Mouse (Mus musculus) testis, adult 2 months (tissue): ENCODE data around the gene Ctdspl2. TPM values are rescaled to one million over a fixed set of nuclear protein-coding genes. Genes with fewer than 3 reads are reported as not detected.
"Not testable (repeated sequence)": the region's sequence is repeated elsewhere in the genome, so short reads cannot be mapped to it uniquely, and the experiment has no call there.

Experiments
- H3K27ac ChIP-seq: fragments of 200-500 bp; 2 replicates; pipeline ENCODE4 v1.5.1; 2012; ENCODE audit warnings: low read depth, low read length; ENCODE audit not compliant: control insufficient read depth, insufficient read depth
- H3K27me3 ChIP-seq: fragments of 200-500 bp; 2 replicates; pipeline ENCODE4 v1.6.1; 2012; ENCODE audit warnings: mild to moderate bottlenecking, low read length, moderate library complexity; ENCODE audit not compliant: control insufficient read depth, insufficient read depth
- H3K36me3 ChIP-seq: fragments of 200-500 bp; 2 replicates; pipeline ENCODE4 v1.6.1; 2012; ENCODE audit warnings: mild to moderate bottlenecking, low read length; ENCODE audit not compliant: control insufficient read depth, insufficient read depth
- H3K4me1 ChIP-seq: fragments of 200-500 bp; 2 replicates; pipeline ENCODE4 v1.6.1; 2012; ENCODE audit warnings: low read length; ENCODE audit not compliant: control insufficient read depth, insufficient read depth
- H3K4me3 ChIP-seq: fragments of 200-500 bp; 2 replicates; pipeline ENCODE4 v1.5.1; 2012; ENCODE audit warnings: low read depth, mild to moderate bottlenecking, low read length, moderate library complexity, mixed read lengths; ENCODE audit not compliant: control insufficient read depth
- CTCF ChIP-seq: fragments of 200-500 bp; IDR thresholded peaks from 2 replicates; pipeline ENCODE4 v1.5.1; 2012; ENCODE audit warnings: low read depth, mild to moderate bottlenecking, inconsistent platforms, low read length, moderate library complexity; ENCODE audit not compliant: control insufficient read depth, insufficient read depth, insufficient replicate concordance
- POLR2A ChIP-seq: fragments of 200-500 bp; IDR thresholded peaks from 2 replicates; pipeline ENCODE4 v1.6.1; 2012; ENCODE audit warnings: low read depth, mild to moderate bottlenecking, inconsistent platforms, low read length, moderate library complexity; ENCODE audit not compliant: control insufficient read depth
- polyA plus RNA-seq: library from polyadenylated mRNA; depleted of rRNA; stranded (reverse); fragments of >200 nt; gene quantifications from 2 replicates; pipeline ENCODE4 v1.2.3, GENCODE M21; 2012; rRNA removed

Gene Ctdspl2
- 11.2 and 14.1 TPM in 2 replicates for polyA plus RNA-seq

GRCm38 (mm10) chr2:121955765-121956223 is at the start of gene Ctdspl2, which contains the start of gene Mageb3:
TSS of gene Ctdspl2 (plus strand) at chr2:121956001.
TSS of gene Mageb3 (minus strand) at chr2:121956092.
- peak; percentile 96 for TF ChIP-seq POLR2A
- TF ChIP-seq CTCF: no peak
- H3K27me3 ChIP-seq: no peaks in the 10 kb centered on the region
- H3K36me3 ChIP-seq: no peaks in the 10 kb centered on the region; the same call in none of the 2 replicates
- H3K4me1 ChIP-seq: peaks cover 3% of the 10 kb centered on the region
- peak within 1 kb of the TSS; percentile 100 for H3K27ac ChIP-seq
- H3K4me3 ChIP-seq: peak within 1 kb of the TSS; percentile 98

- no peak overlapping the region for H3K27ac ChIP-seq
- TF ChIP-seq POLR2A (no peak), CTCF (no peak)
- no peaks in the 10 kb centered on the region for H3K4me1 ChIP-seq
- H3K27me3 ChIP-seq: no peaks in the 10 kb centered on the region
- no peak overlapping the region for H3K4me3 ChIP-seq
- peaks cover 2% of the 10 kb centered on the region for H3K36me3 ChIP-seq
Measured at GRCm38 (mm10) chr2:121909975-121910374, 45.8 kb upstream of the Ctdspl2 start.

- peaks cover 2% of the 10 kb centered on the region; the same call in 1 of the 2 replicates for H3K36me3 ChIP-seq
- H3K27ac ChIP-seq: no peak overlapping the region
- H3K27me3 ChIP-seq: no peaks in the 10 kb centered on the region
- H3K4me3 ChIP-seq: no peak overlapping the region
- no peak for TF ChIP-seq CTCF
- TF ChIP-seq POLR2A: no peak
- H3K4me1 ChIP-seq: no peaks in the 10 kb centered on the region
Measured at GRCm38 (mm10) chr2:121916047-121916970, 39.5 kb upstream of the Ctdspl2 start.

- H3K4me3 ChIP-seq, H3K36me3 ChIP-seq, H3K27me3 ChIP-seq, H3K27ac ChIP-seq, H3K4me1 ChIP-seq: not testable (repeated sequence)
Measured at GRCm38 (mm10) chr2:121937624-121938023, 18.2 kb upstream of the Ctdspl2 start.

GRCm38 (mm10) chr2:121943364-121943763 is 12.4 kb upstream of the Ctdspl2 start:
- no peaks in the 10 kb centered on the region for H3K36me3 ChIP-seq
- no peak overlapping the region for H3K4me3 ChIP-seq
- H3K27me3 ChIP-seq: no peaks in the 10 kb centered on the region
- TF ChIP-seq POLR2A: no peak
- TF ChIP-seq CTCF: no peak
- H3K4me1 ChIP-seq: no peaks in the 10 kb centered on the region
- H3K27ac ChIP-seq: no peak overlapping the region

- TF ChIP-seq POLR2A (no peak), CTCF (no peak)
- H3K4me1 ChIP-seq: peaks cover 3% of the 10 kb centered on the region
- H3K27ac ChIP-seq: peak overlapping the region; percentile 100
- H3K27me3 ChIP-seq: no peaks in the 10 kb centered on the region
- H3K36me3 ChIP-seq: no peaks in the 10 kb centered on the region; the same call in 1 of the 2 replicates
- peak overlapping the region; percentile 98 for H3K4me3 ChIP-seq
Measured at GRCm38 (mm10) chr2:121954971-121955656, 687 bp upstream of the Ctdspl2 start.
